Mouse (Mus musculus) frontal cortex, adult 2 months (tissue): ENCODE measurements at regions not wholly inside any gene's neighbourhood (a gene's known extent, or its start where the extent isn't known, plus 50 kb on each side); places are given as distances from the start of the nearest gene placed in this dataset.

Experiments used
- DNase-seq, 2 experiments: peaks; one replicate each; pipeline ENCODE4 v3.0.0; 2022; ENCODE audit warnings: low spot score in 1 of 2; ENCODE audit errors: extremely low spot score in 1 of 2

- DNase-seq: peak in 1 of 2 experiments; percentile 6
Measured at GRCm38 (mm10) chr12:62768930-62769329, 1246.0 kb downstream of the Lrfn5 start.

DNA sequence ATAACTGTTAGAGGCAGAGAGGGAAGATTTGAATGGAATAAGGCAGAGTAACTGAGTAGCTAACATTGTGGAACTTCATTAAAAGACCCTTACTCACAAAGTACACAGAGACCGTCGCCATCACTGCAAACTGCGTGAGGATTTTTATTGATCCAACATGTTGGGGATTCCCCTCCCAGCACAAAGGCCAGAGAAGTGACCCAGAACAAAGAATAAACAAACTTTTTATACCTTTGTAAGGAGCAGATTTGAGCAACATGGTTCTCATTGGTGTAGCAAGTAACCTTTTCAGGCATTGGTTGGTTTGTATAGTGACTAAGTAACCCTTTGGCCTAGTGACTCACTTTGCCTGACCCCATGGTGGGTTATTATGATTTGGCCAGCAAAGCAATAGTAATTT, 1246.9 kb downstream of the Lrfn5 start:
- DNase-seq: no peak

GRCm38 (mm10) chr12:62775974-62776373, 1253.0 kb downstream of the Lrfn5 start:
- DNase-seq: no peak

GRCm38 (mm10) chr12:62812781-62813180, 1289.8 kb downstream of the Lrfn5 start:
- peak in 1 of 2 experiments; percentile 0 for DNase-seq
